Mouse (Mus musculus): Measurements from ENCODE around the gene Snd1.

DNA sequence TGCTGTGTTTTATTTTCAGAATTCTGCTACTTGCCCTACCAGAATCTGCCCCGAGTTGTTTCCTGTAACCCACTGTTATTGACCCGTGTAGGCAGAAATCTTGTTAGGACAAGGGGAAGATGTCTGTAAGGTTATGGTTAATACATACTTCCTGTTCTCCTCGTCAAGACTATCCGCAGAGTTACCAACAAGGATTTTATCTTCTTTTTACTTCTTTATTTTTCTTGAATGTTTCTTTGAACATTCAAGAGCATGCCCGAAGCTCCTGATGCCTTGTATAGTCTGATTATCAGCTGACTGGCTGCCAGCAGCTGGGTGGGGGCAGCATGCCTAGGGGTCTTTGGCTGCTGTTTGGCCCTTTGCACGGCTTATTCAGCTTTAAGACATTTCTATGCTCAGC lies 93.0 kb downstream of the Snd1 start:
- TF ChIP-seq CTCF (conservative IDR thresholded peaks at IDR 0.05; ENCODE audit: low read length) (no peak), POU5F1 (IDR thresholded peaks at IDR 0.05; ENCODE audit: borderline replicate concordance, low read length) (no peak)

All from E14TG2a.4 (cell line).